Mouse (Mus musculus): ENCODE data around the gene Gsn.
A peak's percentile ranks its signal among the peaks of the same experiment; 100 is the strongest.

Gsn gene

GRCm38 (mm10) chr2:35255885-35256833 is at the start of gene Gsn:
Gene Gsn (plus strand): TSS chr2:35256380.
- DNase-seq (ENCODE audit: low read depth, low spot score), result peak; percentile 89

GRCm38 (mm10) chr2:35206761-35207160 is 49.4 kb upstream of the Gsn start:
- no peak for DNase-seq (ENCODE audit: low read depth, low spot score)

- DNase-seq (ENCODE audit: low read depth, low spot score), result no peak
Observed at GRCm38 (mm10) chr2:35208054-35208453, 48.1 kb upstream of the Gsn start.

- peak; percentile 34 for DNase-seq (ENCODE audit: low read depth, low spot score)
Observed at GRCm38 (mm10) chr2:35208931-35209665, 47.1 kb upstream of the Gsn start.

GRCm38 (mm10) chr2:35211681-35212080 is 44.5 kb upstream of the Gsn start:
- no peak for DNase-seq (ENCODE audit: low read depth, low spot score)

GRCm38 (mm10) chr2:35213345-35213910 is 42.8 kb upstream of the Gsn start:
- DNase-seq (ENCODE audit: low read depth, low spot score), result no peak

GRCm38 (mm10) chr2:35214881-35215358 is 41.3 kb upstream of the Gsn start:
- peak; percentile 63 for DNase-seq (ENCODE audit: low read depth, low spot score)

GRCm38 (mm10) chr2:35215363-35215762 is 40.8 kb upstream of the Gsn start:
- DNase-seq (ENCODE audit: low read depth, low spot score), result no peak

GRCm38 (mm10) chr2:35216701-35217100 is 39.5 kb upstream of the Gsn start:
- DNase-seq (ENCODE audit: low read depth, low spot score), result no peak

GRCm38 (mm10) chr2:35218736-35219135 is 37.4 kb upstream of the Gsn start:
- DNase-seq (ENCODE audit: low read depth, low spot score), result no peak

GRCm38 (mm10) chr2:35222822-35223391 is 33.3 kb upstream of the Gsn start:
- no peak for DNase-seq (ENCODE audit: low read depth, low spot score)

GRCm38 (mm10) chr2:35224285-35224684 is 31.9 kb upstream of the Gsn start:
- DNase-seq (ENCODE audit: low read depth, low spot score), result no peak

- DNase-seq (ENCODE audit: low read depth, low spot score), result no peak
Observed at GRCm38 (mm10) chr2:35228145-35228544, 28.0 kb upstream of the Gsn start.

GRCm38 (mm10) chr2:35230215-35230614 is 26.0 kb upstream of the Gsn start:
- DNase-seq (ENCODE audit: low read depth, low spot score), result no peak

- no peak for DNase-seq (ENCODE audit: low read depth, low spot score)
Observed at GRCm38 (mm10) chr2:35231871-35232270, 24.3 kb upstream of the Gsn start.

GRCm38 (mm10) chr2:35232595-35233445 is 23.4 kb upstream of the Gsn start:
- peak; percentile 29 for DNase-seq (ENCODE audit: low read depth, low spot score)

- no peak for DNase-seq (ENCODE audit: low read depth, low spot score)
Observed at GRCm38 (mm10) chr2:35233898-35234297, 22.3 kb upstream of the Gsn start.

GRCm38 (mm10) chr2:35235021-35235420 is 21.2 kb upstream of the Gsn start:
- no peak for DNase-seq (ENCODE audit: low read depth, low spot score)

- DNase-seq (ENCODE audit: low read depth, low spot score), result no peak
Observed at GRCm38 (mm10) chr2:35244241-35244640, 11.9 kb upstream of the Gsn start.

- DNase-seq (ENCODE audit: low read depth, low spot score), result no peak
Observed at GRCm38 (mm10) chr2:35247763-35248162, 8.4 kb upstream of the Gsn start.

GRCm38 (mm10) chr2:35252733-35253132 is 3.4 kb upstream of the Gsn start:
- no peak for DNase-seq (ENCODE audit: low read depth, low spot score)

Measured in CD4-positive helper T cell, adult 2 months (primary cell).